Mouse (Mus musculus) myocyte (in vitro differentiated cells): ENCODE measurements around the gene Zfp820. TPM values are rescaled to one million over a fixed set of nuclear protein-coding genes. Genes with fewer than 3 reads are reported as not detected.
A peak's percentile ranks its signal among the peaks of the same experiment; 100 is the strongest.
"Not testable (repeated sequence)": the region's sequence is repeated elsewhere in the genome, so short reads cannot be mapped to it uniquely, and the experiment has no call there.

ENCODE experiments used
- H3K27me3 ChIP-seq: one replicate; pipeline ENCODE4 v1.6.1; 2011; ENCODE audit not compliant: control insufficient read depth, insufficient read depth, insufficient read length
- H3K36me3 ChIP-seq: one replicate; pipeline ENCODE4 v1.6.1; 2011; ENCODE audit not compliant: control insufficient read depth, insufficient read depth
- H3K4me2 ChIP-seq: one replicate; pipeline ENCODE4 v1.6.1; 2011; ENCODE audit warnings: low read depth, control low read depth
- H3K4me3 ChIP-seq: one replicate; pipeline ENCODE4 v1.5.1; 2011; ENCODE audit warnings: mild to moderate bottlenecking, control low read depth, moderate library complexity
- H3K79me2 ChIP-seq: one replicate; pipeline ENCODE4 v1.6.1; 2011; ENCODE audit not compliant: control insufficient read depth, insufficient read depth
- H3ac ChIP-seq: one replicate; pipeline ENCODE4 v1.6.1; 2011; ENCODE audit not compliant: control insufficient read depth, insufficient read length
- CEBPB ChIP-seq: IDR thresholded peaks from 2 replicates; pipeline ENCODE4 v1.6.1; 2011; ENCODE audit warnings: mild to moderate bottlenecking, moderate library complexity; ENCODE audit not compliant: poor library complexity, insufficient read depth, severe bottlenecking
- E2F4 ChIP-seq: IDR thresholded peaks from one replicate; pipeline ENCODE4 v1.6.1; 2011; ENCODE audit warnings: mild to moderate bottlenecking, control low read depth, moderate library complexity; ENCODE audit not compliant: insufficient read depth
- MAX ChIP-seq: IDR thresholded peaks from one replicate; pipeline ENCODE4 v1.6.1; 2011; ENCODE audit warnings: low read depth, mild to moderate bottlenecking, control low read depth
- MYOD1 ChIP-seq, 3 experiments: IDR thresholded peaks; one replicate each; pipeline ENCODE4 v1.6.1; 2011; ENCODE audit warnings: control low read depth in 2 of 3, low read depth in 2 of 3, mild to moderate bottlenecking in 2 of 3, moderate library complexity in 1 of 3; ENCODE audit not compliant: insufficient read length in 2 of 3, control insufficient read depth in 1 of 3
- MYOG ChIP-seq, 3 experiments: IDR thresholded peaks; one replicate each; pipeline ENCODE4 v1.6.1; 2011; ENCODE audit warnings: control low read depth in 2 of 3, low read depth in 2 of 3, mild to moderate bottlenecking in 2 of 3; ENCODE audit not compliant: insufficient read length in 2 of 3, control insufficient read depth in 1 of 3, insufficient read depth in 1 of 3
- POLR2A ChIP-seq: IDR thresholded peaks from one replicate; pipeline ENCODE4 v1.6.1; 2011; ENCODE audit warnings: low read depth, mild to moderate bottlenecking, control low read depth, moderate library complexity; ENCODE audit not compliant: insufficient read length
- POLR2AphosphoS2 ChIP-seq: IDR thresholded peaks from one replicate; pipeline ENCODE4 v1.6.1; 2011; ENCODE audit warnings: low read depth, control low read depth; ENCODE audit not compliant: insufficient read length
- REST ChIP-seq: IDR thresholded peaks from one replicate; pipeline ENCODE4 v1.6.1; 2011; ENCODE audit warnings: mild to moderate bottlenecking, control low read depth, moderate library complexity; ENCODE audit not compliant: insufficient read depth, insufficient read length
- SRF ChIP-seq: IDR thresholded peaks from one replicate; pipeline ENCODE4 v1.6.1; 2011; ENCODE audit warnings: low read depth; ENCODE audit not compliant: control insufficient read depth, insufficient read length
- TCF12 ChIP-seq: IDR thresholded peaks from one replicate; pipeline ENCODE4 v1.6.1; 2011; ENCODE audit warnings: mild to moderate bottlenecking, control low read depth; ENCODE audit not compliant: poor library complexity, insufficient read depth, severe bottlenecking
- TCF3 ChIP-seq: IDR thresholded peaks from one replicate; pipeline ENCODE4 v1.6.1; 2011; ENCODE audit warnings: low read depth, control low read depth; ENCODE audit not compliant: insufficient read length
- USF1 ChIP-seq: IDR thresholded peaks from one replicate; pipeline ENCODE4 v1.6.1; 2011; ENCODE audit warnings: low read depth, mild to moderate bottlenecking, control low read depth, moderate library complexity
- polyA plus RNA-seq: library from polyadenylated mRNA; unstranded; fragments of >200 nt; fragmentation: generic; extraction: Trizol; gene quantifications from one replicate; pipeline ENCODE4 v1.2.1, GENCODE M21; 2012; ENCODE audit warnings: missing spikeins

Gene Zfp820
- polyA plus RNA-seq, result 0.25 TPM

DNA sequence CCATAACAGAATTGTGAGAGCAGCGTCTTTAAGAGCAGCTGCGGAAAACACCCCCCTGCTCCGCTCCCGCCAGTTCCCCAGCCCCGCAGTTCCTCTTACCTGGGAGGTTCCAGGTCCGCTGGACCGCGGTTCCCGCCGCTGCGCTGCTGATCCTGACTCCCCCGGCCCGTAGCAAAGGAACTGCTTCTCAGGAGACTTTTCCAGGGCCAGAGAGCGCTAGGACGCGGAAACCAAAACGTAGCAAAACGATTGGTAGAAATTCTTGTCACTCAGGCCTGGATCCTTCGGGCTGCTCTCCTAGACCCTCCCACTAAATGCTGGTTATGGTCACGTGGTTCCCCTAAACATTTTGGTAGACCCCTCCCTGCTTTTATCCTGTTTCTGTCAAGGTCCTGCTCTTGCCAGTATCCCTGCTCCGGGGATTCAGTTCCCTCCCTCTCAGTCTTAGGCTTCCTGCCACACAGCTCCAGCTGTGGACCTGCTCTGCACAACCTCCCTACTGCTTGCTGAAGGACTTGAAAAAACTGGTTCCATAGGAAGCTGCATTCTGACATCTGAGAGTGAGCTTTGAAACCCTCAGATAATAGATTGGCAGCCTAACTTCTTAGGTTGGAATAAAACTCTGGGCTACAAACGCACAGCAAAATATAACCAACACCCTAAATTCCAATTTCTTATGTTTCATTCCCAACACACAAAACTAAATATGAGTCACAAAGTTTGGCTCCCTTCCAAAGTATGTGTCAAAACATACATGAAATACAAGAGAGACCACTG, at the start of gene Zfp820:
Gene Zfp820 (minus strand): TSS at position 228 of the 777 bp plus-strand sequence.
- TF ChIP-seq POLR2AphosphoS2 (no peak), USF1 (peak; percentile 67)
- Histone ChIP-seq H3K27me3 (no peaks in the 10 kb centered on the region), H3K4me2 (peak within 1 kb of the TSS; percentile 58), H3K79me2 (no peaks in the 10 kb centered on the region), H3ac (no peak within 1 kb of the TSS), H3K36me3 (no peaks in the 10 kb centered on the region), H3K4me3 (peak within 1 kb of the TSS; percentile 17)

DNA sequence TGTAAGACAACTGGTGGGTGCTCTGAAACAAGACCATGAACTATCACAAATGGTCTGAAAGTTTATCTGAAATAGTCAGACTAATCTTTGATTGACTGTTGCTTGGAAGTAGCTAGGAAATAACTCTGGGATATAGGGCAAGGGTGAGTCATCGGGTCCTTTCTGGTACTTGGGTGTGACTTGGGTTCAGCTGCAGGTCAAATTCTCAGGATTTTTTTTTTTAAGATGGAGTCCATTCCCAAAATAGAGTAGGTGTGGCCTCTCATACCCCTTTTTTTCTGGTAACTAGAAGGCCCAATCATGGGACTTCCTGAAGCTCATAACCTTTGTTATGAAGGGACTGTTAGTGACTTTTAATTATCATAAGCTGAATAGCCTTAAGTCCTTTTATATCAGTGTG, 25.7 kb upstream of the Zfp820 start:
- no peaks in the 10 kb centered on the region for H3K27me3 ChIP-seq
- no peaks in the 10 kb centered on the region for H3K79me2 ChIP-seq
- H3K4me3 ChIP-seq, result no peak overlapping the region
- TF ChIP-seq USF1 (no peak), POLR2AphosphoS2 (no peak), SRF (no peak), POLR2A (no peak), MAX (no peak), REST (no peak), TCF12 (no peak), MYOG (IDR thresholded peaks at IDR 0.05; ENCODE audit: control insufficient read depth in 1 of 3, insufficient read depth in 1 of 3, insufficient read length in 2 of 3, low read depth in 2 of 3) (no peak), MYOD1 (IDR thresholded peaks at IDR 0.05; ENCODE audit: control insufficient read depth in 1 of 3, insufficient read length in 2 of 3, low read depth in 2 of 3) (no peak), E2F4 (no peak), CEBPB (no peak), TCF3 (no peak)
- no peak overlapping the region for H3ac ChIP-seq
- no peaks in the 10 kb centered on the region for H3K36me3 ChIP-seq
- H3K4me2 ChIP-seq, result no peak overlapping the region

DNA sequence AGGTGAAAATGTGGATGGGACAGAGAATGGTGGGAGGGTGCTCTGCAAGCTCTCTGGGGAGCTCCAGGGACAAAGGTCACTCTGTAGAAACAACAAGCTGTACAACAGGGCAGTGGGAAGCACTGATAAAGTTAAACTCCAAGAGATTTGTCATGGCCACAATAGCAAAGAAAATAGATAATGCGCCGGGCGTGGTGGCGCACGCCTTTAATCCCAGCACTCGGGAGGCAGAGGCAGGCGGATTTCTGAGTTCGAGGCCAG, 680 bp upstream of the Zfp820 start:
- not testable (repeated sequence) for H3K79me2 ChIP-seq, H3K4me3 ChIP-seq, H3K27me3 ChIP-seq, H3ac ChIP-seq, H3K4me2 ChIP-seq, H3K36me3 ChIP-seq

DNA sequence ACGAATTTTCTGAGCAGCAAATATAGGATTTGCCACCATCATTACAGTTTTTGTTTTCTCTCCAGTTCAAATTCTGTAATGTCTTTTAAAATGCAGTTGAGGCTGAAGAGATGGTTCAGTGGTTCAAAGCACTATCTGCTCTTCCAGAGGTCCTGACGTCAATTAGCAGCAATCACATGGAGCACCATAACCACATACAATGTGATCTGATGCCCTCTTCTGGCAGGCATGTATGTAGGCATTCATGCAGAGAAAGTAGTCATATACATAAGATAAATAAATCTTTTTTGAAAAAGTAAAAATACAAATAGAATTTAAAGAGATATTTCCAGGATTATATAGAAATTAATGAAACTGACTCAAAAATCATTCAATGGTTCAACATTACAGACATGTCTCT, 7.1 kb downstream of the Zfp820 start:
- no peak for TF ChIP-seq POLR2AphosphoS2
- TF ChIP-seq TCF3, result no peak
- no peak for TF ChIP-seq MAX
- no peak for TF ChIP-seq USF1
- no peak for TF ChIP-seq REST
- TF ChIP-seq E2F4, result no peak
- TF ChIP-seq CEBPB, result no peak
- no peak for TF ChIP-seq MYOG (IDR thresholded peaks at IDR 0.05; ENCODE audit: control insufficient read depth in 1 of 3, insufficient read depth in 1 of 3, insufficient read length in 2 of 3, low read depth in 2 of 3)
- TF ChIP-seq MYOD1 (IDR thresholded peaks at IDR 0.05; ENCODE audit: control insufficient read depth in 1 of 3, insufficient read length in 2 of 3, low read depth in 2 of 3), result no peak
- no peak for TF ChIP-seq POLR2A
- no peak for TF ChIP-seq SRF
- TF ChIP-seq TCF12, result no peak
- no peaks in the 10 kb centered on the region for H3K27me3 ChIP-seq
- no peak overlapping the region for H3K4me2 ChIP-seq
- H3K79me2 ChIP-seq, result no peaks in the 10 kb centered on the region
- H3ac ChIP-seq, result no peak overlapping the region
- H3K36me3 ChIP-seq, result no peaks in the 10 kb centered on the region
- no peak overlapping the region for H3K4me3 ChIP-seq

DNA sequence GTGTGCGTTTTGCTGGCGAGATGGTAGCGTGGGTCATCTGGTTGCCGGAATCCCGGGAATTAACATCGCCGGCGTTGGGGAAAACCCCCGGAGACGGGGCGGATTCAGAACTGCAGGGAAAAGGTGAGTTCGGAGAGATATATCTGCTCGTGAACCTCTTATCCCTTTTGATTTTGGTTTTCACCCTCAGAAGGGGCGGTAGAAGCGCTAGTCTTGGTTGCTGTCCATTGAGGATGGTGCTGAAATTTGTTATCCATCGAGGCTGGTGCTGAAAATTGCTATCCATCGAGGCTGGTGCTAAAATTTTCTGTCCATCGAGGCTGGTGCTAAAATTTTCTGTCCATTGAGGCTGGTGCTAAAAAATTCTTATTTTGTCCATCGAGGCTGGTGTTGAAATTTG, 44.2 kb downstream of the Zfp820 start:
- H3K4me3 ChIP-seq, H3ac ChIP-seq, H3K79me2 ChIP-seq, H3K27me3 ChIP-seq, H3K36me3 ChIP-seq, H3K4me2 ChIP-seq: not testable (repeated sequence)
- peak; percentile 72 for TF ChIP-seq REST

DNA sequence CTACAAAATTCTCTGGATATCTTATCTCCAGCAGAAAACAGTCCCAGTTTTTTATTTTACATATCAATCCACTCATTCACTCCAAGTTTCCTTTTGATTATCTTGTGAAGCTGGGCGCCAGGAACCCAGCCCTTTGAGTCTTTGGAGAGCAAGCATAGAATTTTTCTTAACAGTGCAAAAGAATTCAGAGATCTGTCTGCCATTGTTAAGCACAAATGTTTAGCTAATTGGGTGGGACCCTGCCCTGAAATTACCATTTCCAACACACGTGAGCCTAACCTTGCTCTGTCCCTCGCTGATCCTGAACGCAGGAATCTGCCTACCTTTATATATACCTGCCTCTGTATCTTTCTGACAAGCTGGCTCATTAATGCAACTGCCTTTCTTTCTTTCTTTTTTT, 53.3 kb downstream of the Zfp820 start:
- Histone ChIP-seq H3K79me2 (no peaks in the 10 kb centered on the region), H3K36me3 (no peaks in the 10 kb centered on the region), H3K4me2 (no peak overlapping the region), H3ac (no peak overlapping the region), H3K27me3 (no peaks in the 10 kb centered on the region), H3K4me3 (no peak overlapping the region)
- TF ChIP-seq CEBPB, result no peak
- no peak for TF ChIP-seq POLR2AphosphoS2
- no peak for TF ChIP-seq TCF12
- no peak for TF ChIP-seq SRF
- no peak for TF ChIP-seq E2F4
- no peak for TF ChIP-seq MYOD1 (IDR thresholded peaks at IDR 0.05; ENCODE audit: control insufficient read depth in 1 of 3, insufficient read length in 2 of 3, low read depth in 2 of 3)
- no peak for TF ChIP-seq POLR2A
- no peak for TF ChIP-seq MAX
- TF ChIP-seq USF1, result no peak
- TF ChIP-seq TCF3, result no peak
